Mouse (Mus musculus): ENCODE measurements around the gene Mcrip2. TPM values are rescaled to one million over a fixed set of nuclear protein-coding genes. Genes with fewer than 3 reads are reported as not detected.
"Not testable (repeated sequence)": the region's sequence is repeated elsewhere in the genome, so short reads cannot be mapped to it uniquely, and the experiment has no call there.

Gene Mcrip2
- total RNA-seq, 1 experiment from 2014 or later: 5.7 TPM

- ATAC-seq (replicated peaks; ENCODE audit: insufficient number of reproducible peaks, low FRiP score, low TSS enrichment, poor library complexity, severe bottlenecking): no peak
These were observed 13.7 kb upstream of the Mcrip2 start for GRCm38 (mm10) chr17:25882306-25882705.

- ATAC-seq (replicated peaks; ENCODE audit: insufficient number of reproducible peaks, low FRiP score, low TSS enrichment, poor library complexity, severe bottlenecking): no peak
These were observed 13.1 kb upstream of the Mcrip2 start for GRCm38 (mm10) chr17:25881691-25882090.

- no peak for ATAC-seq (replicated peaks; ENCODE audit: insufficient number of reproducible peaks, low FRiP score, low TSS enrichment, poor library complexity, severe bottlenecking)
These were observed 12.5 kb upstream of the Mcrip2 start for GRCm38 (mm10) chr17:25880913-25881641.

GRCm38 (mm10) chr17:25880196-25880910 is 11.8 kb upstream of the Mcrip2 start, which contains the start of gene Wfikkn1:
Gene Wfikkn1 (minus strand): TSS chr17:25880858.
- no peak for ATAC-seq (replicated peaks; ENCODE audit: insufficient number of reproducible peaks, low FRiP score, low TSS enrichment, poor library complexity, severe bottlenecking)

GRCm38 (mm10) chr17:25879750-25880149 is 11.2 kb upstream of the Mcrip2 start:
- no peak for ATAC-seq (replicated peaks; ENCODE audit: insufficient number of reproducible peaks, low FRiP score, low TSS enrichment, poor library complexity, severe bottlenecking)

- no peak for ATAC-seq (replicated peaks; ENCODE audit: insufficient number of reproducible peaks, low FRiP score, low TSS enrichment, poor library complexity, severe bottlenecking)
These were observed 10.7 kb upstream of the Mcrip2 start for GRCm38 (mm10) chr17:25879261-25879660.

- no peak for ATAC-seq (replicated peaks; ENCODE audit: insufficient number of reproducible peaks, low FRiP score, low TSS enrichment, poor library complexity, severe bottlenecking)
These were observed 10.1 kb upstream of the Mcrip2 start for GRCm38 (mm10) chr17:25878611-25879180.

- ATAC-seq (replicated peaks; ENCODE audit: insufficient number of reproducible peaks, low FRiP score, low TSS enrichment, poor library complexity, severe bottlenecking): no peak
These were observed 9.4 kb upstream of the Mcrip2 start for GRCm38 (mm10) chr17:25877741-25878610.

- no peak for ATAC-seq (replicated peaks; ENCODE audit: insufficient number of reproducible peaks, low FRiP score, low TSS enrichment, poor library complexity, severe bottlenecking)
These were observed 8.5 kb upstream of the Mcrip2 start for GRCm38 (mm10) chr17:25877025-25877424.

GRCm38 (mm10) chr17:25876347-25876915 is 7.9 kb upstream of the Mcrip2 start:
- ATAC-seq (replicated peaks; ENCODE audit: insufficient number of reproducible peaks, low FRiP score, low TSS enrichment, poor library complexity, severe bottlenecking): no peak

- ATAC-seq (replicated peaks; ENCODE audit: insufficient number of reproducible peaks, low FRiP score, low TSS enrichment, poor library complexity, severe bottlenecking): peak; percentile 69
These were observed 6.9 kb upstream of the Mcrip2 start for GRCm38 (mm10) chr17:25875171-25876136.

- peak; percentile 57 for ATAC-seq (replicated peaks; ENCODE audit: insufficient number of reproducible peaks, low FRiP score, low TSS enrichment, poor library complexity, severe bottlenecking)
These were observed 6.2 kb upstream of the Mcrip2 start, which contains the start of gene Mettl26 for GRCm38 (mm10) chr17:25874721-25875170. Gene Mettl26 (plus strand): TSS chr17:25875074.

- ATAC-seq (replicated peaks; ENCODE audit: insufficient number of reproducible peaks, low FRiP score, low TSS enrichment, poor library complexity, severe bottlenecking): no peak
These were observed 5.7 kb upstream of the Mcrip2 start for GRCm38 (mm10) chr17:25874148-25874720.

GRCm38 (mm10) chr17:25873405-25874147 is 5.0 kb upstream of the Mcrip2 start:
- ATAC-seq (replicated peaks; ENCODE audit: insufficient number of reproducible peaks, low FRiP score, low TSS enrichment, poor library complexity, severe bottlenecking): no peak

- ATAC-seq (replicated peaks; ENCODE audit: insufficient number of reproducible peaks, low FRiP score, low TSS enrichment, poor library complexity, severe bottlenecking): no peak
These were observed 4.1 kb upstream of the Mcrip2 start for GRCm38 (mm10) chr17:25872676-25873075.

- ATAC-seq (replicated peaks; ENCODE audit: insufficient number of reproducible peaks, low FRiP score, low TSS enrichment, poor library complexity, severe bottlenecking): not testable (repeated sequence)
These were observed 3.0 kb upstream of the Mcrip2 start for GRCm38 (mm10) chr17:25871566-25871965.

All from monocyte, adult 5-6 weeks (primary cell).